In genomic region chr8:90822443-90822842, GRCm38 (mm10) we compare ENCODE assay signal across 10 mouse cellular contexts. TPM values are rescaled to one million over a fixed set of nuclear protein-coding genes. Genes with fewer than 3 reads are reported as not detected.
DNase-seq lines count a peak whose midpoint lies in the region; ATAC-seq and TF ChIP-seq lines count a peak whose summit lies in the region.
"Had no signal": no experiment of that assay in that cellular context is flagged by ENCODE, and none has a peak within 500 bp of the region (broad histone marks: within the 10 kb centered on the region; RNA-seq: fewer than 3 reads in every experiment).

No protein-coding gene starts in this region.

- no peak overlapping the region for H3K4me2 ChIP-seq in kidney, embryonic 14.5 days (replicated peaks; ENCODE audit: low read depth, low read length)
- 0 out of 2 replicates have a peak overlapping the region, but pooled peaks have one; percentile 26 for H3K4me2 ChIP-seq in CH12.LX (ENCODE audit: insufficient read depth, low read depth, poor library complexity, severe bottlenecking)

- H3K4me1 ChIP-seq in kidney, adult 2 months (ENCODE audit: control insufficient read depth, insufficient read depth, low read length) = peaks cover 4% of the 10 kb centered on the region; the same call in 1 of the 2 replicates
- no peaks in the 10 kb centered on the region for H3K4me1 ChIP-seq in kidney, embryonic 14.5 days (ENCODE audit: control insufficient read depth, insufficient read depth, low read length)
- H3K4me1 ChIP-seq in CH12.LX (ENCODE audit: control insufficient read depth in 1 of 2, insufficient read depth in 2 of 2) = peaks cover 16 to 35% of the 10 kb centered on the region in 2 experiments
- H3K4me1 ChIP-seq in bone marrow macrophage, adult 2 months (ENCODE audit: control insufficient read depth, insufficient read depth, low read length) = peaks cover 51% of the 10 kb centered on the region

- TF ChIP-seq RAD21 in CH12.LX (IDR thresholded peaks at IDR 0.05; ENCODE audit: low read depth, low read length) = no peak

- no peaks in the 10 kb centered on the region for H3K27me3 ChIP-seq in kidney, adult 2 months (replicated peaks; ENCODE audit: control insufficient read depth, insufficient read depth, low read length)
- H3K27me3 ChIP-seq in kidney, embryonic 14.5 days (ENCODE audit: control insufficient read depth, insufficient read depth, low read length) = no peaks in the 10 kb centered on the region
- no peaks in the 10 kb centered on the region for H3K27me3 ChIP-seq in CH12.LX (replicated peaks)

- peak; percentile 66 for DNase-seq in kidney, adult 2 months
- DNase-seq in CH12.LX (ENCODE audit: extremely low read depth) = no peak
- peak; percentile 46 for DNase-seq in kidney, postnatal 10 days
- DNase-seq in natural killer cell, adult 2 months (ENCODE audit: low spot score in 2 of 2) = no peak
- DNase-seq in frontal cortex, postnatal 36 days (ENCODE audit: low spot score in 2 of 2) = no peak
- DNase-seq: gastrocnemius, postnatal 25 days had no signal

- H3K79me2 ChIP-seq in CH12.LX (replicated peaks; ENCODE audit: control insufficient read depth, extremely low read depth, insufficient read depth, poor library complexity, severe bottlenecking) = no peaks in the 10 kb centered on the region

- no peak overlapping the region for H3K9ac ChIP-seq in kidney, embryonic 14.5 days (ENCODE audit: low read depth, low read length)
- H3K9ac ChIP-seq in CH12.LX (ENCODE audit: insufficient read depth, low read depth) = no peak overlapping the region

- 53% methylated on average over 11 of the region's 11 CpGs for WGBS in kidney, adult 2 months
- 41% methylated on average over 11 of the region's 11 CpGs for WGBS in kidney, embryonic 14.5 days

- no peak for ATAC-seq in kidney, embryonic 14.5 days (ENCODE audit: low FRiP score, low TSS enrichment)
- no peak for ATAC-seq in erythroblast, adult 5-6 weeks (replicated peaks; ENCODE audit: low FRiP score, poor library complexity, severe bottlenecking)

- no peak for TF ChIP-seq POLR2A in kidney, adult 2 months (IDR thresholded peaks at IDR 0.05; ENCODE audit: low read depth, low read length)
- TF ChIP-seq POLR2A in CH12.LX (IDR thresholded peaks at IDR 0.05; ENCODE audit: low read depth, low read length) = no peak
- TF ChIP-seq POLR2A in bone marrow macrophage, adult 2 months (IDR thresholded peaks at IDR 0.05; ENCODE audit: borderline replicate concordance, low read depth, low read length) = no peak

- dilution Hi-C loops in CH12.LX (cut with MboI; ENCODE audit: extremely low pct_ligation_motif_present, extremely low pct_unique_long_range_greater_than_20kb, low sequenced_read_pairs) = no loop called here

- TF ChIP-seq CTCF in kidney, adult 2 months (conservative IDR thresholded peaks at IDR 0.05; ENCODE audit: insufficient read depth, insufficient read length, low read depth, low read length) = no peak
- TF ChIP-seq CTCF in CH12.LX (conservative IDR thresholded peaks at IDR 0.05 in 1 of 2, IDR thresholded peaks at IDR 0.05 in 1 of 2; ENCODE audit: low read depth in 2 of 2, low read length in 2 of 2) = no peak
- no peak for TF ChIP-seq CTCF in bone marrow macrophage, adult 2 months (IDR thresholded peaks at IDR 0.05; ENCODE audit: low read depth, low read length)

- H3K27ac ChIP-seq in kidney, adult 2 months (ENCODE audit: insufficient read depth, low read depth, low read length) = no peak overlapping the region
- no peak overlapping the region for H3K27ac ChIP-seq in kidney, embryonic 14.5 days (ENCODE audit: low read depth, low read length)
- no peak overlapping the region for H3K27ac ChIP-seq in CH12.LX (ENCODE audit: insufficient read depth, low read depth)
- H3K27ac ChIP-seq in bone marrow macrophage, adult 2 months (ENCODE audit: insufficient read depth, low read depth, low read length) = peak overlapping the region; percentile 5; the same call in 1 of the 2 replicates

- H3K36me3 ChIP-seq in kidney, adult 2 months (ENCODE audit: control insufficient read depth, insufficient read depth, low read length) = no peaks in the 10 kb centered on the region
- no peaks in the 10 kb centered on the region for H3K36me3 ChIP-seq in kidney, embryonic 14.5 days (ENCODE audit: control insufficient read depth, insufficient read depth, low read length)
- H3K36me3 ChIP-seq in CH12.LX (replicated peaks in 1 of 2; ENCODE audit: control insufficient read depth in 1 of 2, insufficient read depth in 1 of 2, low read length in 1 of 2) = no peaks in the 10 kb centered on the region

- no peaks in the 10 kb centered on the region for H3K9me3 ChIP-seq in kidney, embryonic 14.5 days (ENCODE audit: control insufficient read depth, low read length)
- peaks cover 2% of the 10 kb centered on the region for H3K9me3 ChIP-seq in CH12.LX (replicated peaks; ENCODE audit: low read length)

- in situ Hi-C loops in CH12.LX (cut with MboI; ENCODE audit: low pct_ligation_motif_present, low pct_unique_long_range_greater_than_20kb, low sequenced_read_pairs) = loop anchor here (10.0 kb wide), 1 partner anchor 202 kb away; no protein-coding TSS in a partner anchor

- no peak overlapping the region for H3K4me3 ChIP-seq in kidney, adult 2 months (ENCODE audit: insufficient read depth, low read depth, low read length)
- no peak overlapping the region for H3K4me3 ChIP-seq in kidney, embryonic 14.5 days (ENCODE audit: low read length)
- H3K4me3 ChIP-seq in CH12.LX (replicated peaks in 1 of 3; ENCODE audit: low read depth in 2 of 3, low read length in 2 of 3, poor library complexity in 1 of 3) = no peak overlapping the region
- 0 out of 2 replicates have a peak overlapping the region, but pooled peaks have one; percentile 10 for H3K4me3 ChIP-seq in bone marrow macrophage, adult 2 months (ENCODE audit: insufficient read depth, low read length)

- peak; percentile 93 for TF ChIP-seq EP300 in CH12.LX (IDR thresholded peaks at IDR 0.05; ENCODE audit: low read length)

TF ChIP-seq in CH12.LX, 34 proteins besides CTCF, POLR2A, EP300 and RAD21:
- TF ChIP-seq SMC3 (IDR thresholded peaks at IDR 0.05; ENCODE audit: low read depth, low read length) = no peak
- no peak for TF ChIP-seq TBP (conservative IDR thresholded peaks at IDR 0.05; ENCODE audit: low read depth, low read length)
- peak; percentile 90 for TF ChIP-seq IRF4 (IDR thresholded peaks at IDR 0.05; ENCODE audit: low read depth, low read length)
- no peak for TF ChIP-seq PAX5 (IDR thresholded peaks at IDR 0.05; ENCODE audit: low read length)
- no peak for TF ChIP-seq KAT2A (IDR thresholded peaks at IDR 0.05; ENCODE audit: insufficient replicate concordance, low read length)
- TF ChIP-seq JUND (conservative IDR thresholded peaks at IDR 0.05; ENCODE audit: low read depth, low read length) = 0 out of 2 replicates have a peak, but pooled peaks have one; percentile 27
- peak; percentile 69; the same call in 1 of the 2 replicates for TF ChIP-seq TCF12 (IDR thresholded peaks at IDR 0.05; ENCODE audit: low read depth, low read length)
- no peak for TF ChIP-seq USF2 (conservative IDR thresholded peaks at IDR 0.05; ENCODE audit: low read depth, low read length)
- TF ChIP-seq NRF1 (IDR thresholded peaks at IDR 0.05; ENCODE audit: low read depth, low read length) = no peak
- TF ChIP-seq ELF1 (IDR thresholded peaks at IDR 0.05; ENCODE audit: low read depth, low read length) = 0 out of 2 replicates have a peak, but pooled peaks have one; percentile 11
- TF ChIP-seq BHLHE40 (IDR thresholded peaks at IDR 0.05; ENCODE audit: low read depth, low read length) = peak; percentile 53
- TF ChIP-seq USF1 (IDR thresholded peaks at IDR 0.05; ENCODE audit: low read depth, low read length) = no peak
- peak; percentile 41; the same call in 1 of the 2 replicates for TF ChIP-seq ETS1 (conservative IDR thresholded peaks at IDR 0.05; ENCODE audit: low read depth, low read length)
- peak; percentile 67; the same call in 1 of the 2 replicates for TF ChIP-seq RCOR1 (conservative IDR thresholded peaks at IDR 0.05; ENCODE audit: low read depth, low read length)
- TF ChIP-seq MAZ (IDR thresholded peaks at IDR 0.05; ENCODE audit: low read depth, low read length) = no peak
- TF ChIP-seq ZMIZ1 (IDR thresholded peaks at IDR 0.05; ENCODE audit: low read depth, low read length) = no peak

RNA-seq across cellular contexts. Expression of gene Gm19935, which starts 5.2 kb away (rescaled TPM):
- polyA plus RNA-seq in kidney, adult 2 months (2012; rRNA removed) = 0.16 and 0.24 TPM in 2 replicates
- not detected in 2 replicates for polyA plus RNA-seq in kidney, embryonic 14.5 days (2014; fragmentation: Nextera tagmentation; extraction: Ambion mirVana)
- not detected in 2 replicates for total RNA-seq in CH12.LX (2012; rRNA removed)
- not detected in 2 replicates for total RNA-seq in CH12.LX (2014; rRNA removed)
- not detected in 2 replicates for polyA plus RNA-seq in CH12.LX (2012; ENCODE audit: insufficient read length, low read depth)
- polyA plus RNA-seq in bone marrow macrophage, adult 2 months (2012; ENCODE audit: insufficient read depth, insufficient read length, missing spikeins) = not detected in 2 replicates
- total RNA-seq in erythroblast, adult 5-6 weeks (2015; ENCODE audit: low replicate concordance) = not detected in 2 replicates
- not detected in 2 replicates for total RNA-seq in erythroblast, adult 5-6 weeks (2017; ENCODE audit: low replicate concordance)
- total RNA-seq: gastrocnemius, postnatal 25 days had no signal
- polyA plus RNA-seq: intestine, embryonic 14.5 days had no signal

RNA-seq across cellular contexts. Expression of gene Chd9, which starts 5.7 kb away (rescaled TPM):
- 224 and 271 TPM in 2 replicates for polyA plus RNA-seq in kidney, adult 2 months (2012; rRNA removed)
- 61.6 and 70.1 TPM in 2 replicates for polyA plus RNA-seq in kidney, embryonic 14.5 days (2014; fragmentation: Nextera tagmentation; extraction: Ambion mirVana)
- 15.1 and 17.2 TPM in 2 replicates for total RNA-seq in CH12.LX (2012; rRNA removed)
- total RNA-seq in CH12.LX (2014; rRNA removed) = 11.8 and 12.7 TPM in 2 replicates
- 52.5 and 188 TPM in 2 replicates for polyA plus RNA-seq in CH12.LX (2012; ENCODE audit: insufficient read length, low read depth)
- polyA plus RNA-seq in bone marrow macrophage, adult 2 months (2012; ENCODE audit: insufficient read depth, insufficient read length, missing spikeins) = 90.1 and 96.4 TPM in 2 replicates
- 47.5 and 64.2 TPM in 2 replicates for total RNA-seq in erythroblast, adult 5-6 weeks (2015; ENCODE audit: low replicate concordance)
- total RNA-seq in erythroblast, adult 5-6 weeks (2017; ENCODE audit: low replicate concordance) = 49.6 and 56.0 TPM in 2 replicates

Comparison
In these comparisons a context has a peak if more than half of its experiments do, and no peak if none do; other contexts are left out.
1. DNase-seq: peak in kidney, adult 2 months (single experiment) and kidney, postnatal 10 days (single experiment); none in CH12.LX (single experiment), natural killer cell, adult 2 months (0 of 2) and frontal cortex, postnatal 36 days (0 of 2).